Mouse (Mus musculus): Measurements from ENCODE around the gene Rhou. TPM values are rescaled to one million over a fixed set of nuclear protein-coding genes. Genes with fewer than 3 reads are reported as not detected.

The Rhou gene
- total RNA-seq, 1 experiment from 2014 or later, result 39.2 TPM

- DNase-seq, result no peak
Observed at GRCm38 (mm10) chr8:123649483-123649882, 4.2 kb upstream of the Rhou start.

GRCm38 (mm10) chr8:123651390-123652098 is 2.2 kb upstream of the Rhou start:
- DNase-seq, result peak; percentile 15

- DNase-seq, result no peak
Observed at GRCm38 (mm10) chr8:123652641-123653040, 1.1 kb upstream of the Rhou start.

- DNase-seq, result peak; percentile 70
Observed at GRCm38 (mm10) chr8:123653994-123654569, 353 bp downstream of the Rhou start.

- no peak for DNase-seq
Observed at GRCm38 (mm10) chr8:123654763-123655162, 1.0 kb downstream of the Rhou start.

GRCm38 (mm10) chr8:123655351-123655779 is 1.6 kb downstream of the Rhou start:
- DNase-seq, result peak; percentile 13

GRCm38 (mm10) chr8:123657826-123658225 is 4.1 kb downstream of the Rhou start:
- no peak for DNase-seq

GRCm38 (mm10) chr8:123659469-123660057 is 5.8 kb downstream of the Rhou start:
- no peak for DNase-seq

GRCm38 (mm10) chr8:123661515-123661914 is 7.8 kb downstream of the Rhou start:
- no peak for DNase-seq

GRCm38 (mm10) chr8:123665580-123665979 is 11.9 kb downstream of the Rhou start:
- no peak for DNase-seq

GRCm38 (mm10) chr8:123666832-123667231 is 13.1 kb downstream of the Rhou start:
- DNase-seq, result no peak

GRCm38 (mm10) chr8:123668681-123669080 is 15.0 kb downstream of the Rhou start:
- no peak for DNase-seq

- no peak for DNase-seq
Observed at GRCm38 (mm10) chr8:123670766-123671165, 17.0 kb downstream of the Rhou start.

GRCm38 (mm10) chr8:123671454-123671853 is 17.7 kb downstream of the Rhou start:
- no peak for DNase-seq

GRCm38 (mm10) chr8:123672648-123673047 is 18.9 kb downstream of the Rhou start:
- DNase-seq, result no peak

GRCm38 (mm10) chr8:123675611-123676010 is 21.9 kb downstream of the Rhou start:
- DNase-seq, result no peak

GRCm38 (mm10) chr8:123678390-123678789 is 24.7 kb downstream of the Rhou start:
- no peak for DNase-seq

- DNase-seq, result peak; percentile 49
Observed at GRCm38 (mm10) chr8:123682073-123682761, 28.5 kb downstream of the Rhou start.

- DNase-seq, result no peak
Observed at GRCm38 (mm10) chr8:123683321-123683720, 29.6 kb downstream of the Rhou start.

GRCm38 (mm10) chr8:123684806-123685205 is 31.1 kb downstream of the Rhou start:
- DNase-seq, result peak; percentile 61

- DNase-seq, result no peak
Observed at GRCm38 (mm10) chr8:123685477-123685876, 31.7 kb downstream of the Rhou start.

GRCm38 (mm10) chr8:123687826-123688225 is 34.1 kb downstream of the Rhou start:
- no peak for DNase-seq
